Mouse (Mus musculus): ENCODE results near the gene Amt.
"Not testable (repeated sequence)": the region's sequence is repeated elsewhere in the genome, so short reads cannot be mapped to it uniquely, and the experiment has no call there.

The Amt gene

GRCm38 (mm10) chr9:108280071-108280828 is 16.4 kb upstream of the Amt start:
- DNase-seq (ENCODE audit: low read depth, low spot score) = no peak

GRCm38 (mm10) chr9:108284410-108284809 is 12.2 kb upstream of the Amt start:
- DNase-seq (ENCODE audit: low read depth, low spot score) = peak; percentile 84

DNA sequence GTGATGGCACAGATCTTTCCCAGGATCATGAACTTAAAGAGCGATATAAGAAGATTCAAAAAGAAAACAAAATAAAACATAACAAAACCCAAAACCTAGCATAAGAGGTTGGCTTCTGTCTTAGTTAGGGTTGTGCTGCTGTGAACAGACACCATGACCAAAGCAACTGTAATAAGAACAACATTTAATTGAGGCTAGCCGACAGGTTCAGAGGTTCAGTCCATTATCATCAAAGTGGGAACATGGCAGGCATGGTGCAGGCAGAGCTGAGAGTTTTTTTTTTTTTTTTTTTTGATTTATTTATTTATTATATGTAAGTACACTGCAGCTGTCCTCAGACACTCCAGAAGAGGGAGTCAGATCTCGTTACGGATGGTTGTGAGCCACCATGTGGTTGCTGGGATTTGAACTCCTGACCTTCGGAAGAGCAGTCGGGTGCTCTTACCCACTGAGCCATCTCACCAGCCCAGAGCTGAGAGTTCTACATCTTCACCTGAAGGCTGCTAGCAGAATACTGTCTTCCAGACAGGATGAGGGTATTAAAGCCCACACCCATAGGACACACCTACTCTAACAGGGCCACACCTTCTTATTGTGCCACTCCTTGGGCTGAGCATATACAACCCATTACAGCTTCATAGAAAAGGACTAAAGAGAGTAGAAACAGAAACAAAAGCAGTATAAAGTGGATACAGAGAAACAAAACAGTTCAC is 9.0 kb upstream of the Amt start:
- peak; percentile 86 for DNase-seq (ENCODE audit: low read depth, low spot score)

- DNase-seq (ENCODE audit: low read depth, low spot score) = no peak
These were observed 7.3 kb upstream of the Amt start for GRCm38 (mm10) chr9:108289347-108289746.

DNA sequence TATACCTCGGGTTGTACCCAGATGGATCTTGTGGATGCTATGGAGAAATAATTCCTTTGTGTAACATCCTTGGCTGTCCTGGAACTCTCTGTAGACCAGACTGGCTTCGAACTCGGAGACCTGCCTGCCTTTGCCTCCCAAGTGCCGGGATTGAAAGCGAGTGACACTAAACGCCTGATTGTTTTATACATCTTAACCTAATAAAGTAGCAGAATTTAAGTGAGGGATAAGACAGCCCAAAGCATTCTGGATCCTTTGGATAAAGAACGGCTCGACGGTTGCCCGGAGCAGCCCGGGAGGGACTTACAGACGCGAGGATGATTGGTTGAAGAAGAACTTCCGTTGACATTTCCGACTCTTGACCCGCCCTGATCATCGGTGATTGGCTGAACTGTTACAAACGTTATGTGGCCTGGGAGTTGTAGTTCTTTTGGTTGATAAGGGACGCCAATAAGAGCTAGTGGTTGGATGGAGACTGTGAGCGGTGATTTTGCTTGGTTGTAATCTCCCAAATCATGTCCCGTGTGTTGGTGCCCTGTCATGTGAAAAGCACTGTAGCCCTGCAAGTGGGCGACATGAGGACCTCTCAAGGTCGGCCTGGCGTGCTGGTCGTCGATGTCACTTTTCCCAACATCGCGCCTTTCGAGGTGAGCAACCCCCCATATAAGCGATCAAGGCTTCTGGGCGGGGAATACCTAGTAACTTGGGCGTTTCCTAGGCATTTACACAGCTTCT is 6.5 kb upstream of the Amt start, which contains the start of gene Nicn1:
Gene Nicn1 (plus strand): TSS at position 414 of the 735 bp plus-strand sequence.
- DNase-seq (ENCODE audit: low read depth, low spot score) = peak; percentile 98

DNA sequence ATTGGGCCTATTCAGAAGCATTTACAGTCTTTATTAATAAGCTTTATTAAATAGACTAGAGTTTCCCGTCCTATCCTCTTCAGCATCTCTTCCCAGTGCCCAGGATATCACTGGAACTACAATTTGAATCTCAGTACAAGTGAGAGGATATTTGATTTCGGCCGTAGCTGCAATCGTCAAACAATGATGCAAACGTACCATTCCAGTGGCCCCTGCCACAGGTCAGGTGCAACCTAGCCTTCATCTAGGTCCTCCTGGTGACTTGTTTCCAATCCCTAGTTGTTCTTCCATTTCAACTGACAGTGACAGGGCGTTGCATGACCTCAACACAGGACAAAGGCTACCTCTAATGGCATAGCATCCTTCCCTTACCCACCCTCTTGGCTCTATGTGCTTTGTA is 5.9 kb upstream of the Amt start:
- no peak for DNase-seq (ENCODE audit: low read depth, low spot score)

- peak; percentile 80 for DNase-seq (ENCODE audit: low read depth, low spot score)
These were observed 5.2 kb downstream of the Amt start for GRCm38 (mm10) chr9:108301853-108302252.

DNA sequence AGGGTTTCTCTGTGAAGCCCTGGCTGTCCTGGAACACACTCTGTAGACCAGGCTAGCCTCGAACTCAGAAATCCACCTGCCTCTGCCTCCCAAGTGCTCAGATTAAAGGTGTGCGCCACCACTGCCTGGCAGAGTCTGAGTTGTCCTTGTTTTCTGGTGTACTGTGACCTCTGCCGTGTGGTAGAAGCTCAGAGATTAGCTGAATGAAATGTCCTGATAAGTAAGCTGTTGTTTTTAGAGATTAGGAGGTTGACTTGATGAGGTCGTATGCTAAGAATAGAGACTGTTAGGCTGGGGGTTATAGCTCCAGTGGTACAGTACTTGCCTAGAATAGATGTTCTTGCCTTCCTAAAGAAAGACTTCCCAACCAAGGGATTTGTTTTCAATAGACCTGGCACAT is 8.1 kb downstream of the Amt start:
- DNase-seq (ENCODE audit: low read depth, low spot score) = no peak

DNA sequence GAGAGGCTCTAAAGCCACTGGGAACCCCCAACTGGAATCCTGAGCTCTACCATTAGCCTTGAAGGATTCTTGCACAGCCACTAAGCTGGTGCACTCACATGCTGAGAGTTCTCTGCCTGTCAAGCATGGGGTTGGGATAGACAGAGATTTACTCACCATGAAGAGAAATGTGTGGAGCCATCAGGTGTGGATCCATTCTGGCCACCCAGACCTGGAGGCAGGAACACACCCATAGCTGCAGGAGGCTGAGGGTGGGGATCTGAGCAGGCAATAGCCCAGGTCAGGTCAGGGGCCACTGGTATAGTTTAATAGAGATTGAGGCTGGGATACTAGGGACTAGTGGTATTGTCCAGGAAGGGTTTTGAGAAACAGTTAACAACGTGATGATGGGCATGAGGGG is 8.5 kb downstream of the Amt start:
- DNase-seq (ENCODE audit: low read depth, low spot score) = no peak

- peak; percentile 100 for DNase-seq (ENCODE audit: low read depth, low spot score)
These were observed 9.2 kb downstream of the Amt start, which contains the start of the genes Rhoa and Tcta for GRCm38 (mm10) chr9:108305629-108306520. TSS of gene Rhoa (plus strand) at chr9:108306129. TSS of gene Tcta (minus strand) at chr9:108306160.

GRCm38 (mm10) chr9:108306571-108306980 is 9.9 kb downstream of the Amt start:
- DNase-seq (ENCODE audit: low read depth, low spot score) = peak; percentile 34

- no peak for DNase-seq (ENCODE audit: low read depth, low spot score)
These were observed 10.6 kb downstream of the Amt start for GRCm38 (mm10) chr9:108307021-108307807.

DNA sequence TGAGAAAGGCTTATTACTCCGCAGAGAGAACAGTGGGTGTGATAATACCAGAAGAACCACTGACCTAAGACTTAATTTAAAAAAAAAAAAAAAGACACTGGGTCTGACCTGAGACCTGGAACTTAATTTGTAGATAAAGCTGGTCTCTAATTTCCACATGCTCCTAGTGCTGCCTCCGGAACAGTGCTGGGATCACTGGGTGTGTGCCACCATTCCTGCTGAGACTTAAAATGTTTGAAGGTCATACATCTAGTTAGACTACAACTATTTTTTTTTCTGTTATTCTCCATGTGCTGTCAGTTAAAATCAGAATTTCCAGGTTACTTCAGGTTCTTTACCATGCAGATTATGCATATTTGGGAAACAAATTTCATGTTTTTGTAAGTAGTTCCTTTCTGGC is 11.5 kb downstream of the Amt start:
- DNase-seq (ENCODE audit: low read depth, low spot score) = peak; percentile 51

GRCm38 (mm10) chr9:108317572-108317971 is 20.9 kb downstream of the Amt start:
- DNase-seq (ENCODE audit: low read depth, low spot score) = peak; percentile 38

DNA sequence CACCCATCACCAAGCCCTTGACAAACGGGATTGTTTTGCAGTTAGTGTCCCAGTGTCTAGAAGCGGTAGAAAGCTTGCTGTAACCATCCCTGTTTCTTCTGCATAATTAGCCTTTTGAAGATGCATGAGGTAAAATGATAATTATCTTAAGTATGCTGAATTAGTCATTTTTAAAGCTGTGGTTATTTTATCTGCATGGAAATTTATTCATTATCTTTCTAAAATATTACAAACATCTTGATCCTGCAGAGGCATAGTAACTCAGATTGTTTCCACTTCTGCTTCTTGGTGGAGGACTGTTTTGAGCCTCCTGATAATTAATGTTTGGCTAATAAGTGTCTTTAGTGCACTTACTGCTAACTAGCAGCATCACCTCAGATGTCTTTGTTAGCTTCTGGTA is 21.8 kb downstream of the Amt start:
- DNase-seq (ENCODE audit: low read depth, low spot score) = no peak

DNA sequence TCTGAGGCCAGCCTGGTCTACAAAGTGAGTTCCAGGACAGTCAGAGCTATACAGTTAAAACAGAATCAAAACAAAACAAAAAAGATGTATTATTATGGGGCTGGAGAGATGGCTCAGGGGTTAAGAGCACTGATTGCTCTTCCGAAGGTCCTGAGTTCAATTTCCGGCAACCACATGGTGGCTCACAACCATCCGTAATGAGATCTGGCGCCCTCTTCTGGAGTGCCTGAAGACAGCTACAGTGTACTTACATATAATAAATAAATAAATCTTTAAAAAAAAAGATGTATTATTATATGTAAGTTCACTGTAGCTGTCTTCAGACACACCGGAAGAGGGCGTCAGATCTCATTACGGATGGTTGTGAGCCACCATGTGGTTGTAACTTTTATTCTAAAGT is 25.4 kb downstream of the Amt start:
- not testable (repeated sequence) for DNase-seq (ENCODE audit: low read depth, low spot score)

- no peak for DNase-seq (ENCODE audit: low read depth, low spot score)
These were observed 28.1 kb downstream of the Amt start for GRCm38 (mm10) chr9:108324784-108325183.

GRCm38 (mm10) chr9:108325811-108326210 is 29.2 kb downstream of the Amt start:
- no peak for DNase-seq (ENCODE audit: low read depth, low spot score)

DNA sequence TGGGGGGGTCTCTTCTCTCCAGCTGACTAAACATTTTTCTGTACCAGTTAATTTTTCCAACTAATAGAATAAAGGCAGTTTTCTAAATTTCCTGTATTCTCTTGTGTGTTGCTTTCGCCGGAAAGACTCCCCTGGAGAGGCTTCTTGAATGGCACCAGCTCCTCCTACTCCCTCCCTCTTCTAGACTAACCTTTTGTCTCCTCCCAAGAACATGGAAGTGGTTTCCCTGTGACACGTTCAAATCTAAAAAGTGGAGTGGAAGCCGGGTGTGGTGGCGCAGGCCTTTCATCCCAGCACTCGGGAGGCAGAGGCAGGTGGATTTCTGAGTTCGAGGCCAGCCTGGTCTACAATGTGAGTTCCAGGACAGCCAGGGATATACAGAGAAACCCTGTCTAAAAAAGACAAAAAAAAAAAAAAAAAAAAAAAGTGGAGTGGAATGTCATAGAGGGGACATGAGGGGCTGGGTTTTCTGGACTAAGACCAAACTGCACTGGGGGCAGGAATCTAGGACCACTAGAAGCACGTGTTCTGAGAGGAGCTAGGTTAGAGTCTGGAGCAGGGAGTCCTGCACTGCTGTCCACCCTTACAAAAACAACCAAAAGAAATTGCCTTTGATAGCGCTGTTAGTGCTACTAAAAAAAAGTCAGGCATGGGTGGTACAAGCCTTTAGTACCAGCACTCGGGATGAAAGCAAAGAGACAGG is 41.3 kb downstream of the Amt start:
- DNase-seq (ENCODE audit: low read depth, low spot score) = peak; percentile 53

DNA sequence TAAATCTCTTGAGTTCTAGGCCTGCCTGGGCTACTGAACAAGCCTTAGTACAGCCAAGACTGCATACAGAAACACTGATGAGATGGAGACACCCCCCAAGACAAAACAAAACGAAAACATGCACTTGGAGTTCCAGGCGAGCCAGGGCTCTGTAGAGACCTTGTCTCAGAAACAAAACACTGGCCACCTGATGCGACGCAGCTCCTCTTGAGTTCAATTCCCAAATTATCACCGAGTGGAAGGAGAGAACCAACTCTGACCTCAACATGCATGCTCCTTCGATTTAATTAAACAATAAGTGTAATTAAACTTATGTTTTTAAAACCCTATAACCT is 41.9 kb downstream of the Amt start:
- peak; percentile 48 for DNase-seq (ENCODE audit: low read depth, low spot score)

Data from ES-CJ7 (cell line).